Mouse (Mus musculus): ENCODE measurements around the gene Slc43a2. TPM values are rescaled to one million over a fixed set of nuclear protein-coding genes. Genes with fewer than 3 reads are reported as not detected.
"Not testable (repeated sequence)": the region's sequence is repeated elsewhere in the genome, so short reads cannot be mapped to it uniquely, and the experiment has no call there.

Slc43a2 gene
- polyA plus RNA-seq, 1 experiment from 2014 or later, result 2.7 TPM

GRCm38 (mm10) chr11:75595404-75595803 is 63.9 kb downstream of the Slc43a2 start:
- H3K4me3 ChIP-seq (ENCODE audit: low read depth, low read length), result no peak overlapping the region
- ATAC-seq (replicated peaks; ENCODE audit: insufficient number of reproducible peaks, low FRiP score, low TSS enrichment), result no peak
- 0 out of 2 replicates have a peak, but pooled peaks cover 8% of the 10 kb centered on the region for H3K4me1 ChIP-seq (ENCODE audit: control insufficient read depth, insufficient read depth, low read length)
- H3K27ac ChIP-seq (ENCODE audit: low read depth, low read length), result no peak overlapping the region
- H3K36me3 ChIP-seq (ENCODE audit: control insufficient read depth, insufficient read depth, low read length), result peaks cover 8% of the 10 kb centered on the region; the same call in 1 of the 2 replicates
- no peak overlapping the region for H3K4me2 ChIP-seq
- H3K9ac ChIP-seq (ENCODE audit: low read depth, low read length), result no peak overlapping the region
- H3K27me3 ChIP-seq (ENCODE audit: control insufficient read depth, insufficient read depth, low read length), result no peaks in the 10 kb centered on the region
- H3K9me3 ChIP-seq (replicated peaks; ENCODE audit: control insufficient read depth, low read length), result no peaks in the 10 kb centered on the region
- WGBS (ENCODE audit: insufficient replicate concordance), result 78% methylated on average over 2 of the region's 2 CpGs

- H3K9ac ChIP-seq (ENCODE audit: low read depth, low read length), result no peak overlapping the region
- ATAC-seq (replicated peaks; ENCODE audit: insufficient number of reproducible peaks, low FRiP score, low TSS enrichment), result no peak
- no peak overlapping the region for H3K27ac ChIP-seq (ENCODE audit: low read depth, low read length)
- H3K9me3 ChIP-seq (replicated peaks; ENCODE audit: control insufficient read depth, low read length), result no peaks in the 10 kb centered on the region
- no peak overlapping the region for H3K4me3 ChIP-seq (ENCODE audit: low read depth, low read length)
- no peaks in the 10 kb centered on the region for H3K27me3 ChIP-seq (ENCODE audit: control insufficient read depth, insufficient read depth, low read length)
- H3K4me1 ChIP-seq (ENCODE audit: control insufficient read depth, insufficient read depth, low read length), result 0 out of 2 replicates have a peak, but pooled peaks cover 8% of the 10 kb centered on the region
- WGBS (ENCODE audit: insufficient replicate concordance), result 74% methylated on average over 7 of the region's 7 CpGs
- peaks cover 11% of the 10 kb centered on the region for H3K36me3 ChIP-seq (ENCODE audit: control insufficient read depth, insufficient read depth, low read length)
- no peak overlapping the region for H3K4me2 ChIP-seq
These were observed 64.3 kb downstream of the Slc43a2 start for GRCm38 (mm10) chr11:75595816-75596215.

GRCm38 (mm10) chr11:75596726-75597255 is 65.3 kb downstream of the Slc43a2 start:
- Histone ChIP-seq H3K4me3 (ENCODE audit: low read depth, low read length) (no peak overlapping the region), H3K27ac (ENCODE audit: low read depth, low read length) (no peak overlapping the region), H3K4me1 (ENCODE audit: control insufficient read depth, insufficient read depth, low read length) (0 out of 2 replicates have a peak, but pooled peaks cover 8% of the 10 kb centered on the region), H3K9ac (ENCODE audit: low read depth, low read length) (no peak overlapping the region), H3K36me3 (ENCODE audit: control insufficient read depth, insufficient read depth, low read length) (peaks cover 19% of the 10 kb centered on the region), H3K4me2 (no peak overlapping the region), H3K9me3 (replicated peaks; ENCODE audit: control insufficient read depth, low read length) (no peaks in the 10 kb centered on the region), H3K27me3 (ENCODE audit: control insufficient read depth, insufficient read depth, low read length) (no peaks in the 10 kb centered on the region)
- WGBS (ENCODE audit: insufficient replicate concordance), result 76% methylated on average over 3 of the region's 3 CpGs
- ATAC-seq (replicated peaks; ENCODE audit: insufficient number of reproducible peaks, low FRiP score, low TSS enrichment), result no peak

DNA sequence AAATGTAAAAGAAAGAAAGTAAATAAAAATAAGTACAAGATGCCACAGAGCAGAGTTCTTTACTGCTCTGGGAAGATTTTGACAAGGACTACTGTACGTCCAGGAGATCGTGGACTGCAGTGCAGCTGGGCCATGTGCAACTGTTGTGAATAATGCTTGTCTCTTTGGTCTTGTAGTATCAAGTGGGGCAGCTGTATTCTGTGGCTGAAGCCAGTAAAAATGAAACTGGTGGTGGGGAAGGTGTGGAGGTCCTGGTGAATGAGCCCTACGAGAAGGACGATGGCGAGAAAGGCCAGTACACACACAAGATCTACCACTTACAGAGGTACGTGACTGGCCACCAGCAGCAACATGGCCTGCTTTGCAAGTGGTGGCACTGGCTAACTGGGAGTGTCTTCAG is 66.5 kb downstream of the Slc43a2 start:
- no peak overlapping the region for H3K27ac ChIP-seq (ENCODE audit: low read depth, low read length)
- H3K9ac ChIP-seq (ENCODE audit: low read depth, low read length), result no peak overlapping the region
- no peak overlapping the region for H3K4me2 ChIP-seq
- 92% methylated on average over 6 of the region's 6 CpGs for WGBS (ENCODE audit: insufficient replicate concordance)
- H3K27me3 ChIP-seq (ENCODE audit: control insufficient read depth, insufficient read depth, low read length), result no peaks in the 10 kb centered on the region
- H3K4me1 ChIP-seq (ENCODE audit: control insufficient read depth, insufficient read depth, low read length), result 0 out of 2 replicates have a peak, but pooled peaks cover 8% of the 10 kb centered on the region
- no peaks in the 10 kb centered on the region for H3K9me3 ChIP-seq (replicated peaks; ENCODE audit: control insufficient read depth, low read length)
- peaks cover 15% of the 10 kb centered on the region for H3K36me3 ChIP-seq (ENCODE audit: control insufficient read depth, insufficient read depth, low read length)
- no peak for ATAC-seq (replicated peaks; ENCODE audit: insufficient number of reproducible peaks, low FRiP score, low TSS enrichment)
- no peak overlapping the region for H3K4me3 ChIP-seq (ENCODE audit: low read depth, low read length)

DNA sequence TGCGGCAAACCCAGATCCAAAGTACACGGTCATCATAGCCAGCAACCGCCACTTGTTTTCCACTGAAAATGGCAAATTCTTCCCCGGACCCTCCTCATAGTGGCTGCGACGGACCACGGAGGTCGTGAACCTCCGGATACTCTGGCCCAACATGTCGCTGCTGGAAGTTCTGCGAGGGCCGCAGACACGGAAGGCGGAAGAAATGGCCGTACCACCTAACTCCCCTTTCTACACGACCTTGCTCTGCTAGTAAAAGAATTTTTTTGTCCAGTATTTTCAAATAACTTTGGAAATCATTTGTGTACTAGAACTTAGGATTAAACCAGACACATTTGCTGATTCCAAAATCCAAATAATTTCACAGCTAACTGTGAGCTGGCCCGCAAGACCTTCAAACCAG is 68.3 kb downstream of the Slc43a2 start:
- H3K27me3 ChIP-seq (ENCODE audit: control insufficient read depth, insufficient read depth, low read length); ATAC-seq (replicated peaks; ENCODE audit: insufficient number of reproducible peaks, low FRiP score, low TSS enrichment); H3K9ac ChIP-seq (ENCODE audit: low read depth, low read length); H3K4me2 ChIP-seq; H3K27ac ChIP-seq (ENCODE audit: low read depth, low read length); H3K4me3 ChIP-seq (ENCODE audit: low read depth, low read length); H3K9me3 ChIP-seq (replicated peaks; ENCODE audit: control insufficient read depth, low read length); H3K4me1 ChIP-seq (ENCODE audit: control insufficient read depth, insufficient read depth, low read length): not testable (repeated sequence)
- 96% methylated on average over 16 of the region's 17 CpGs for WGBS (ENCODE audit: insufficient replicate concordance)
- H3K36me3 ChIP-seq (ENCODE audit: control insufficient read depth, insufficient read depth, low read length), result peaks cover 16% of the 10 kb centered on the region

DNA sequence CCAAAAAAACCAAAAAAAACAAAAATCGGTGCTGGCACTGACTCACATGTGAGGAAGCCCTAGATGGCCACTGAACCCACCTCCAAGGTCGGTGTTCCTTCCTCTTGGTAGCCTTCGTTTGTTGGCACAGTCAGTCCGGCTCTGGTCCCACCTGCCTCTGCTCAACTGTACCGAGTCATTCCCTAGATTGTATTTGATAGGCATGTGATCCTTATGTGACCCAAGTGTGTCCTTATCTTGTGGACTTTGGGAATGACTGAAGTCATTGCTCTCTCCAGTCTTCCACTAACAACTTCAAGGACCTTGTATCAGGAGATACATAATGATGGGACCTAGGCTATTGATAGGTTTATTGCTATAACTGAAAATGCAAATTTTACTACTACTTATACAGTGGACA is 73.3 kb downstream of the Slc43a2 start:
- H3K9ac ChIP-seq (ENCODE audit: low read depth, low read length), result no peak overlapping the region
- H3K9me3 ChIP-seq (replicated peaks; ENCODE audit: control insufficient read depth, low read length), result no peaks in the 10 kb centered on the region
- H3K4me3 ChIP-seq (ENCODE audit: low read depth, low read length), result no peak overlapping the region
- H3K36me3 ChIP-seq (ENCODE audit: control insufficient read depth, insufficient read depth, low read length), result peaks cover 26% of the 10 kb centered on the region
- no peak overlapping the region for H3K27ac ChIP-seq (ENCODE audit: low read depth, low read length)
- no peaks in the 10 kb centered on the region for H3K4me1 ChIP-seq (ENCODE audit: control insufficient read depth, insufficient read depth, low read length)
- H3K27me3 ChIP-seq (ENCODE audit: control insufficient read depth, insufficient read depth, low read length), result no peaks in the 10 kb centered on the region
- H3K4me2 ChIP-seq, result no peak overlapping the region
- 84% methylated on average over 5 of the region's 5 CpGs for WGBS (ENCODE audit: insufficient replicate concordance)
- no peak for ATAC-seq (replicated peaks; ENCODE audit: insufficient number of reproducible peaks, low FRiP score, low TSS enrichment)

- Histone ChIP-seq H3K9ac (ENCODE audit: low read depth, low read length) (no peak overlapping the region), H3K9me3 (replicated peaks; ENCODE audit: control insufficient read depth, low read length) (no peaks in the 10 kb centered on the region), H3K36me3 (ENCODE audit: control insufficient read depth, insufficient read depth, low read length) (peaks cover 31% of the 10 kb centered on the region), H3K4me1 (ENCODE audit: control insufficient read depth, insufficient read depth, low read length) (no peaks in the 10 kb centered on the region), H3K27me3 (ENCODE audit: control insufficient read depth, insufficient read depth, low read length) (no peaks in the 10 kb centered on the region), H3K4me2 (no peak overlapping the region), H3K4me3 (ENCODE audit: low read depth, low read length) (no peak overlapping the region), H3K27ac (ENCODE audit: low read depth, low read length) (no peak overlapping the region)
- whole genome bisulfite sequencing (ENCODE audit: insufficient replicate concordance), result 48% methylated on average over 1 of the region's 1 CpGs
- no peak for ATAC-seq (replicated peaks; ENCODE audit: insufficient number of reproducible peaks, low FRiP score, low TSS enrichment)
These were observed 73.8 kb downstream of the Slc43a2 start for GRCm38 (mm10) chr11:75605318-75605717.

DNA sequence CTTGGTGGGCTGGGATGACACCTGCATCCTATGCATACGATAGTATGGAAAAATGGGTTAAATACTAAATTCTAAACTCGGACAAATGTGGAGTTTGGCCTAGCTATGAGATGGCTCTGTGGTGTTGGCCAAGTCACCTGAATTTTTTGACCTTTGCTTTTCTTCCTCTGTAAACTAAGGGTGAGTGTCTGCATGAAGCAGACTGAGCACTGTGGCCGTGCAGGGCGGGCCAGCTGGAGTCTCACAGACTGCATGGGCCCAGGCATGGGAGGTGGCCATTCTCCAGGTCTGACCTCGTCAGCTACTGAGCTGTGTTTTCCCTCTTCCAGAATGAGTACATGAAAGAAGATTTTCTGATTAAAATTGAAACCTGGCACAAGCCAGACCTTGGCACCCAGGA is 77.3 kb downstream of the Slc43a2 start:
- ATAC-seq (replicated peaks; ENCODE audit: insufficient number of reproducible peaks, low FRiP score, low TSS enrichment), result no peak
- H3K27me3 ChIP-seq (ENCODE audit: control insufficient read depth, insufficient read depth, low read length), result no peaks in the 10 kb centered on the region
- H3K4me2 ChIP-seq, result no peak overlapping the region
- no peak overlapping the region for H3K27ac ChIP-seq (ENCODE audit: low read depth, low read length)
- no peak overlapping the region for H3K4me3 ChIP-seq (ENCODE audit: low read depth, low read length)
- no peak overlapping the region for H3K9ac ChIP-seq (ENCODE audit: low read depth, low read length)
- no peaks in the 10 kb centered on the region for H3K4me1 ChIP-seq (ENCODE audit: control insufficient read depth, insufficient read depth, low read length)
- H3K9me3 ChIP-seq (replicated peaks; ENCODE audit: control insufficient read depth, low read length), result no peaks in the 10 kb centered on the region
- H3K36me3 ChIP-seq (ENCODE audit: control insufficient read depth, insufficient read depth, low read length), result peaks cover 17% of the 10 kb centered on the region
- WGBS (ENCODE audit: insufficient replicate concordance), result 94% methylated on average over 5 of the region's 5 CpGs

DNA sequence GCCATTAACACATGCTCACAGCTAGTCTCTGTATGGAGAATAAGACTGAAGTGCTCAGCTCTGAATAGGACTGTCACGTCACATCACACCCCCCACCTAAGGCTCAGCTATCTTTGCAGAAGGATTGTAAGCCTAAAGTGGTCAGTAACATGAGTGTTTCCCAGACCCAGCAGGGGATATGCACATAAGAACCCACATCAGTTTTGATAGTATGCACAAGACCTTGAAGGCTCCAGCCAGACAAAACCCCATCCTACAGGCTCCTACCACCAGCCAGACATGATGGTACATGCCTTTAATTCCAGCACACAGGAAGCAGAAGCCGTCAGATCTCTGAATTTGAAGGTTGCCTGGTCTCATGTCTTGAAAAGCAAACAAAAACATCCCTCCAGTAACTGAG is 78.5 kb downstream of the Slc43a2 start:
- no peak overlapping the region for H3K4me3 ChIP-seq (ENCODE audit: low read depth, low read length)
- H3K9ac ChIP-seq (ENCODE audit: low read depth, low read length), result no peak overlapping the region
- H3K27me3 ChIP-seq (ENCODE audit: control insufficient read depth, insufficient read depth, low read length), result no peaks in the 10 kb centered on the region
- no peak overlapping the region for H3K27ac ChIP-seq (ENCODE audit: low read depth, low read length)
- H3K4me1 ChIP-seq (ENCODE audit: control insufficient read depth, insufficient read depth, low read length), result no peaks in the 10 kb centered on the region
- 87% methylated on average over 2 of the region's 2 CpGs for WGBS (ENCODE audit: insufficient replicate concordance)
- no peak overlapping the region for H3K4me2 ChIP-seq
- peaks cover 21% of the 10 kb centered on the region for H3K36me3 ChIP-seq (ENCODE audit: control insufficient read depth, insufficient read depth, low read length)
- no peaks in the 10 kb centered on the region for H3K9me3 ChIP-seq (replicated peaks; ENCODE audit: control insufficient read depth, low read length)
- ATAC-seq (replicated peaks; ENCODE audit: insufficient number of reproducible peaks, low FRiP score, low TSS enrichment), result no peak

Measured in heart, embryonic 11.5 days (tissue).